Mouse (Mus musculus) v-Abl transformed pro-B cells (cell line): ENCODE measurements around the gene Hist1h2ad.

ENCODE experiments used
- in situ Hi-C, 2 experiments: fragments of 400-800 bp; cut with MboI; formaldehyde crosslinking; loops; one replicate each; pipeline ENCODE4 v1.15.1; 2025; ENCODE audit not compliant: unreplicated experiment in 2 of 2

Hist1h2ad gene

GRCm38 (mm10) chr13:23560699-23561098, 13.5 kb upstream of the Hist1h2ad start:
- in situ Hi-C loops: loop anchor here in 1 of 2 experiments (25.0 kb wide), 1 partner anchor 852 kb away; no protein-coding TSS in a partner anchor

- in situ Hi-C loops: loop anchor here in 1 of 2 experiments (25.0 kb wide), 1 partner anchor 851 kb away; no protein-coding TSS in a partner anchor
Observed at GRCm38 (mm10) chr13:23561531-23561882, 12.7 kb upstream of the Hist1h2ad start.

GRCm38 (mm10) chr13:23561883-23562659, 12.1 kb upstream of the Hist1h2ad start, which contains the start of gene Hist1h3e:
Gene Hist1h3e (minus strand): TSS chr13:23562369.
- in situ Hi-C loops: loop anchor here in 1 of 2 experiments (25.0 kb wide), 1 partner anchor 850 kb away; no protein-coding TSS in a partner anchor

- in situ Hi-C loops: loop anchor here in 1 of 2 experiments (25.0 kb wide), 1 partner anchor 849 kb away; no protein-coding TSS in a partner anchor
Observed at GRCm38 (mm10) chr13:23562699-23563462, 11.3 kb upstream of the Hist1h2ad start.

GRCm38 (mm10) chr13:23564482-23564881, 9.7 kb upstream of the Hist1h2ad start:
- in situ Hi-C loops: loop anchor here in 1 of 2 experiments (25.0 kb wide), 1 partner anchor 848 kb away; no protein-coding TSS in a partner anchor

- in situ Hi-C loops: loop anchor here in 1 of 2 experiments (25.0 kb wide), 1 partner anchor 842 kb away; no protein-coding TSS in a partner anchor
Observed at GRCm38 (mm10) chr13:23570261-23571021, 3.7 kb upstream of the Hist1h2ad start.

GRCm38 (mm10) chr13:23571022-23571503, 3.1 kb upstream of the Hist1h2ad start, which contains the start of the genes Hist1h2ae and Hist1h2bg:
Gene Hist1h2ae (minus strand): TSS chr13:23571220.
Gene Hist1h2bg (plus strand): TSS chr13:23571396.
- in situ Hi-C loops: loop anchor here in 1 of 2 experiments (25.0 kb wide), 1 partner anchor 841 kb away; no protein-coding TSS in a partner anchor

GRCm38 (mm10) chr13:23571504-23572217, 2.5 kb upstream of the Hist1h2ad start:
- in situ Hi-C loops: loop anchor here in 1 of 2 experiments (25.0 kb wide), 1 partner anchor 841 kb away; no protein-coding TSS in a partner anchor

- in situ Hi-C loops: loop anchor here in 1 of 2 experiments (25.0 kb wide), 1 partner anchor 840 kb away; no protein-coding TSS in a partner anchor
Observed at GRCm38 (mm10) chr13:23572218-23573033, 1.8 kb upstream of the Hist1h2ad start.

GRCm38 (mm10) chr13:23573034-23573897, 915 bp upstream of the Hist1h2ad start:
- in situ Hi-C loops: loop anchor here in 1 of 2 experiments (25.0 kb wide), 1 partner anchor 839 kb away; no protein-coding TSS in a partner anchor

- in situ Hi-C loops: loop anchor here (25.0 kb wide), 3 partner anchors 338 to 1787 kb away; partner anchors contain the start of genes Hist1h1b (in 1 of the 2), Hist1h2an (in 1 of the 2), Hist1h2bp (in 1 of the 2) and Hist1h3i (in 1 of the 2)
Observed at GRCm38 (mm10) chr13:23574546-23575170, 477 bp downstream of the Hist1h2ad start.

- in situ Hi-C loops: loop anchor here (25.0 kb wide), 2 partner anchors 337 to 1788 kb away; partner anchors contain the start of genes Hist1h1b (in 1 of the 2), Hist1h2an (in 1 of the 2), Hist1h2bp (in 1 of the 2) and Hist1h3i (in 1 of the 2)
Observed at GRCm38 (mm10) chr13:23575271-23575851, 1.2 kb downstream of the Hist1h2ad start, which contains the start of gene Hist1h3d. Gene Hist1h3d (plus strand): TSS chr13:23575763.

GRCm38 (mm10) chr13:23575864-23576313, 1.7 kb downstream of the Hist1h2ad start:
- in situ Hi-C loops: loop anchor here (25.0 kb wide), 2 partner anchors 336 to 1789 kb away; partner anchors contain the start of genes Hist1h1b (in 1 of the 2), Hist1h2an (in 1 of the 2), Hist1h2bp (in 1 of the 2) and Hist1h3i (in 1 of the 2)

- in situ Hi-C loops: loop anchor here (25.0 kb wide), 2 partner anchors 336 to 1789 kb away; partner anchors contain the start of genes Hist1h1b (in 1 of the 2), Hist1h2an (in 1 of the 2), Hist1h2bp (in 1 of the 2) and Hist1h3i (in 1 of the 2)
Observed at GRCm38 (mm10) chr13:23576351-23576881, 2.2 kb downstream of the Hist1h2ad start.
